Mouse (Mus musculus) small intestine, adult 2 months (tissue): ENCODE measurements around the gene Atp5c1.

Experiments used
- CTCF ChIP-seq: fragments of 200-500 bp; IDR thresholded peaks from 2 replicates; pipeline ENCODE4 v1.5.1; 2012; ENCODE audit warnings: low read depth, mild to moderate bottlenecking, control low read depth, inconsistent platforms, low read length, moderate library complexity, mixed read lengths; ENCODE audit not compliant: insufficient replicate concordance, insufficient read length; ENCODE audit errors: extremely low read depth
- POLR2A ChIP-seq: fragments of 200-500 bp; IDR thresholded peaks from 2 replicates; pipeline ENCODE4 v1.6.1; 2012; ENCODE audit warnings: low read depth, mild to moderate bottlenecking, control low read depth, inconsistent platforms, low read length, moderate library complexity

GRCm38 (mm10) chr2:10100471-10100870 is 20.2 kb upstream of the Atp5c1 start:
- TF ChIP-seq CTCF (no peak), POLR2A (no peak)
